Mouse (Mus musculus) intestine, embryonic 16.5 days (tissue): ENCODE measurements around the gene Bdp1. TPM values are rescaled to one million over a fixed set of nuclear protein-coding genes. Genes with fewer than 3 reads are reported as not detected.
"Not testable (repeated sequence)": the region's sequence is repeated elsewhere in the genome, so short reads cannot be mapped to it uniquely, and the experiment has no call there.

ENCODE experiments used
- ATAC-seq: fragments of 200-750 bp; cut with Nextera tagmentation; 2 replicates; pipeline ENCODE4 v1.8.0; 2017; ENCODE audit warnings: moderate TSS enrichment, moderate library complexity
- H3K27ac ChIP-seq: fragments of 300-500 bp; sonication (generic); 2 replicates; pipeline ENCODE4 v1.5.1; 2014; ENCODE audit warnings: mild to moderate bottlenecking, low read length
- H3K27me3 ChIP-seq: fragments of 300-500 bp; sonication (generic); replicated peaks from 2 replicates; pipeline ENCODE4 v1.6.1; 2014; ENCODE audit warnings: low read length, control low read depth, mixed read lengths; ENCODE audit not compliant: control insufficient read depth, insufficient read depth
- H3K36me3 ChIP-seq: fragments of 300-500 bp; sonication (generic); 2 replicates; pipeline ENCODE4 v1.6.1; 2014; ENCODE audit warnings: low read length, control low read depth; ENCODE audit not compliant: control insufficient read depth, insufficient read depth
- H3K4me1 ChIP-seq: fragments of 300-500 bp; sonication (generic); 2 replicates; pipeline ENCODE4 v1.6.1; 2014; ENCODE audit warnings: low read length, control low read depth, mixed read lengths; ENCODE audit not compliant: control insufficient read depth, insufficient read depth
- H3K4me2 ChIP-seq: fragments of 300-500 bp; sonication (generic); 2 replicates; pipeline ENCODE4 v1.6.1; 2014; ENCODE audit warnings: low read depth, low read length, control low read depth
- H3K4me3 ChIP-seq: fragments of 300-500 bp; sonication (generic); 2 replicates; pipeline ENCODE4 v1.5.1; 2014; ENCODE audit warnings: mild to moderate bottlenecking, low read length
- H3K9ac ChIP-seq: fragments of 300-500 bp; sonication (generic); 2 replicates; pipeline ENCODE4 v1.6.1; 2014; ENCODE audit warnings: low read depth, low read length
- H3K9me3 ChIP-seq: fragments of 300-500 bp; sonication (generic); 2 replicates; pipeline ENCODE4 v1.6.1; 2016; ENCODE audit warnings: low read length, control low read depth; ENCODE audit not compliant: control insufficient read depth
- WGBS: fragments of 180-500 bp; shearing (Covaris S2); extraction: QIAGEN DNeasy Blood & Tissue Kit; methylation state at CpG from one replicate; pipeline ENCODE4 v1.1.7; 2014; 5-methylcytosine and 5-hydroxymethylcytosine counted together
- polyA plus RNA-seq: library from polyadenylated mRNA; unstranded; fragments of >200 nt; fragmentation: Nextera tagmentation; extraction: Ambion mirVana; gene quantifications from 2 replicates; pipeline ENCODE4 v1.2.1, GENCODE M21; 2015

Gene Bdp1
- polyA plus RNA-seq, 1 experiment from 2014 or later = 18.4 TPM

DNA sequence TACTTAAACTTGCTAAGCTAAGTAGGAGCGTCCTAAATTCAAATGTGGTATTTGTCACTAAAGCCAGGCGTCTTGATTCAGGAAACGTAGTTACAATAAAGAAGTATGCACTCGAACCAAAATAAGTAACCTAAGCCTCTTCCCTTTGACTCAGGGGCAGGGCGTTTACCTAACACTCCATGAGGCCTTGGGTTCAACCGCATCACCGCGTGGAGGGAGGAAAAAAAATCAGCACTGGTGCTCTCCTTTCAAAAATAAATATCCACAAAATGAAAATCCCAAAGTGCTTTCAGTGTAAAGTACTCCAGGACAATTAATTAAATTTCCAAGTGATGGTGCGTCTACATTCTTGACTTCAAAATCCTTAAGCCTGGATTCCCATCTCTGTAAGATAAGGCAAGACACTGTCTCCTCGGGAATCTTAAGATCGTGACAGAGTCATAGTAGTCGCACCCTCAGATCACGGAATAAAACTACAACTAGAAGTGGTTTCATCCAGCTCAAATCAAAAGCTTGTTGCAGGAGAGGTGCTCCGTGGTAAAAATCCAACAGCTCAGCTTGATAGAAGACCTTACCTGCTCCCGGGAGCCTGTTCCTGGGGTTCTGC lies 715 bp downstream of the Bdp1 start:
- H3K4me2 ChIP-seq = peak overlapping the region; percentile 81

DNA sequence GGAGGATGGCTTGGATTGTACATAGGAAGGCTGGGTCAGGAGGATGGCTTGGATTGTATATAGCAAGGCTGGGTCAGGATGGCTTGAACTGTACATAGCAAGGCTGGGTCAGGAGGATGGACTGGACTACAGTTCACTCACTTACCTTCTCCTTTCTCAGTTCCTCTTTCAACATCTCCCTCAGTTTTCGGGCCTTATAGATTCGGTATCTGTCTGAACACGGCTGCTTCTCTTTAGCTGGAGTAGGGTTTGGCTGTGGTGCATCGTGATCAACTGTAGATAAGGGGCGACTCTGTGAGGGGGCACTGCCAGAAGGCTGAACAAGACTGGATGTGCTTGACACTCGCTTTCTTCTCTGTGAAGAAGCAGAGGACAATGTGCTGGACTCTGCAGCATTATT lies 5.1 kb downstream of the Bdp1 start:
- H3K4me1 ChIP-seq = peaks cover 10% of the 10 kb centered on the region
- no peaks in the 10 kb centered on the region for H3K9me3 ChIP-seq
- no peaks in the 10 kb centered on the region for H3K27me3 ChIP-seq
- WGBS = 91% methylated on average over 6 of the region's 6 CpGs
- ATAC-seq = no peak
- no peak overlapping the region for H3K4me2 ChIP-seq
- H3K27ac ChIP-seq = no peak overlapping the region
- H3K36me3 ChIP-seq = peaks cover 10% of the 10 kb centered on the region
- no peak overlapping the region for H3K4me3 ChIP-seq
- no peak overlapping the region for H3K9ac ChIP-seq

More for the DNA sequence above, 715 bp downstream of the Bdp1 start:
- Histone ChIP-seq H3K4me3 (peak overlapping the region; percentile 100), H3K9me3 (no peaks in the 10 kb centered on the region), H3K36me3 (no peaks in the 10 kb centered on the region; the same call in 1 of the 2 replicates), H3K27ac (peak overlapping the region; percentile 85), H3K4me1 (peaks cover 13% of the 10 kb centered on the region), H3K9ac (peak overlapping the region; percentile 94), H3K27me3 (no peaks in the 10 kb centered on the region)
- 0 out of 2 replicates have a peak, but pooled peaks have one; percentile 1 for ATAC-seq
- WGBS = 3% methylated on average over 15 of the region's 15 CpGs

- H3K4me2 ChIP-seq = no peak overlapping the region
- ATAC-seq = no peak
- H3K4me3 ChIP-seq = no peak overlapping the region
- H3K27me3 ChIP-seq = no peaks in the 10 kb centered on the region
- H3K9me3 ChIP-seq = no peaks in the 10 kb centered on the region
- no peaks in the 10 kb centered on the region for H3K4me1 ChIP-seq
- H3K27ac ChIP-seq = no peak overlapping the region
- 0 out of 2 replicates have a peak, but pooled peaks cover 6% of the 10 kb centered on the region for H3K36me3 ChIP-seq
- WGBS = 82% methylated on average over 8 of the region's 8 CpGs
- H3K9ac ChIP-seq = no peak overlapping the region
Observed at GRCm38 (mm10) chr13:100071473-100071872, 32.4 kb downstream of the Bdp1 start.

DNA sequence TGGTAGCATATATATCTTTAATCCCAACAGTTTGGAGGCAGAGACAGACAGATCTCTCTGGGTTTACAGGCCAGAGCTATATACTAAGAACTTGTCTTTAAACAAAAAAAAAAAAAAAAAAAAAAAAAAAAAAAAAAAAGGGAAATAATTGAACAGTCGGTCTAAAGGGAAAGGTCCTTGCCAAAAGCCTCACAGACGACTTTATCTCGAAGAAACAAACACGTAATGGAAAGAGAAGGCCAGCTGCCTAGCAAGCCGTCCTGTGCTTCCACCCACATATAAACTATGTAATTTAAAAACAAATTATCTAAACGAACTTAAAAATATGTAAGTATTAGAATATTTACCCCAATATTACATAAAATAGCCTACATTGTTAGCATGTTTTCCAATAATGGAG lies 36.0 kb downstream of the Bdp1 start:
- Histone ChIP-seq H3K9ac (no peak overlapping the region), H3K36me3 (0 out of 2 replicates have a peak, but pooled peaks cover 14% of the 10 kb centered on the region), H3K4me2 (no peak overlapping the region), H3K27ac (no peak overlapping the region), H3K4me1 (no peaks in the 10 kb centered on the region), H3K27me3 (no peaks in the 10 kb centered on the region), H3K9me3 (no peaks in the 10 kb centered on the region), H3K4me3 (no peak overlapping the region)
- WGBS = 87% methylated on average over 6 of the region's 6 CpGs
- ATAC-seq = no peak

- ATAC-seq = no peak
- no peaks in the 10 kb centered on the region for H3K27me3 ChIP-seq
- H3K4me2 ChIP-seq = no peak overlapping the region
- no peaks in the 10 kb centered on the region for H3K9me3 ChIP-seq
- H3K27ac ChIP-seq = no peak overlapping the region
- H3K9ac ChIP-seq = no peak overlapping the region
- H3K4me1 ChIP-seq = no peaks in the 10 kb centered on the region
- WGBS = 88% methylated on average over 3 of the region's 3 CpGs
- peaks cover 12% of the 10 kb centered on the region for H3K36me3 ChIP-seq
- no peak overlapping the region for H3K4me3 ChIP-seq
Observed at GRCm38 (mm10) chr13:100063936-100064335, 39.9 kb downstream of the Bdp1 start.

DNA sequence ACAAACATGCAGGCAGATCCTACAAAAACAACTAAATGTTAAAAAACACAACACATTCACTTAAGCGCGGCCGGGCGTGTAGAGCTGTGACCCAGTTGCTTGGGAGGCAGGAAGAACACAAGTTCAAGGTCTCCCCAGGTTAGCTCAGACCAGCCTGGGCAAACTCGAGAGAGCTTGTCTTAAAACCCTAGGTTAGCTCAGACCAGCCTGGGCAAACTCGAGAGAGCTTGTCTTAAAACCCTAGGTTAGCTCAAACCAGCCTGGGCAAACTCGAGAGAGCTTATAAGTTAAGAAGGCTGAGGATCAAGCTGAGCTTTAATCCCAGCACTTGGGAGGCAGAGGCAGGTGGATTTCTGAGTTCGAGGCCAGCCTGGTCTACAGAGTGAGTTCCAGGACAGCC lies 46.1 kb downstream of the Bdp1 start:
- H3K4me2 ChIP-seq, H3K9ac ChIP-seq, H3K4me3 ChIP-seq, H3K9me3 ChIP-seq, H3K4me1 ChIP-seq, H3K27me3 ChIP-seq, H3K27ac ChIP-seq, ATAC-seq: not testable (repeated sequence)
- 97% methylated on average over 8 of the region's 8 CpGs for WGBS
- peaks cover 11% of the 10 kb centered on the region for H3K36me3 ChIP-seq

DNA sequence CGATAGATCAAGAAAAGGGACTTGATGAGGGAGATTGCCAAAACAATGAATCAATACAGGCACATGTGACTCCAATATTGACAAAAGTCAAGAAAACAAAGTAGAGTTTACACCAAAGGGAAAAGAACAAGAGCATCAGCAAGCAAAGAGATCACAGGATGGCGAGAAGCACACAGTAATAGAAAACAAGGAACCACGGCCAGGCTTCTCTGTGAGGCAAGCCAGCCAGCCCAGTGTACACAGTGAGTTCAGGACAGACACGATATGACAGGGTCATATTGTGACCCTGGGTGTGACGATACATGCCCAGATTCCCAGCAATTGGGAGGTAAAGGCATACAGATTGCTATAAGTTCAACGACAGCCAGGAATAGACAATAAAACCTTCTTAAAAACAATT lies 77.9 kb downstream of the Bdp1 start:
- Histone ChIP-seq H3K27ac (no peak overlapping the region), H3K4me1 (no peaks in the 10 kb centered on the region), H3K4me2 (no peak overlapping the region), H3K36me3 (peaks cover 9% of the 10 kb centered on the region), H3K9ac (no peak overlapping the region), H3K9me3 (no peaks in the 10 kb centered on the region), H3K27me3 (no peaks in the 10 kb centered on the region), H3K4me3 (no peak overlapping the region)
- no peak for ATAC-seq
- WGBS = 83% methylated on average over 6 of the region's 6 CpGs

GRCm38 (mm10) chr13:100016891-100017290 lies 87.0 kb downstream of the Bdp1 start:
- peaks cover 12% of the 10 kb centered on the region; the same call in 1 of the 2 replicates for H3K4me1 ChIP-seq
- 90% methylated on average over 9 of the region's 9 CpGs for WGBS
- no peak for ATAC-seq
- H3K27me3 ChIP-seq = no peaks in the 10 kb centered on the region
- no peak overlapping the region for H3K4me3 ChIP-seq
- no peaks in the 10 kb centered on the region for H3K9me3 ChIP-seq
- peaks cover 3% of the 10 kb centered on the region; the same call in 1 of the 2 replicates for H3K36me3 ChIP-seq
- H3K9ac ChIP-seq = no peak overlapping the region
- H3K27ac ChIP-seq = no peak overlapping the region
- H3K4me2 ChIP-seq = no peak overlapping the region

DNA sequence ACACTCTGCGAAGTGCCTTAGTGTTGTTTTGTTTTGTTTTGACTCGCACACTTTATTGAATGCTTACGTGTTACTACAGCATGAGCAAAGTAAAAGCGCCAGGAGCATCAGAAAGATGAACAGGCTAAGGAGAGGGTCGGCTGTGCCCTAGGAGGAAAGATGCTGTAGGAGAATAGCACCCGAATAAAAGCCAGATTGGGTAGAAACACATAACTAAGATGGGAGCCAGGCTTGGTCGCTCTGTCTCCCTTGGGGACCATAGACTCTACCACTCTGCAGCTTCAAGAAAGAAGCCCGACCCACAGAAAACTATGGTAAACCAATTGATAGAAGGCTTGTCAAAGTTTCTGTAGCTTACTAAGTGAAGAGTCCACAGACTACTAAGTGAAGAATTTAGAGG lies 87.9 kb downstream of the Bdp1 start:
- peak overlapping the region; percentile 61 for H3K27ac ChIP-seq
- peak; percentile 39 for ATAC-seq
- 5% methylated on average over 8 of the region's 8 CpGs for WGBS

More for the DNA sequence above, 87.9 kb downstream of the Bdp1 start:
- no peaks in the 10 kb centered on the region for H3K27me3 ChIP-seq
- H3K4me1 ChIP-seq = peaks cover 12% of the 10 kb centered on the region; the same call in 1 of the 2 replicates
- peaks cover 3% of the 10 kb centered on the region; the same call in 1 of the 2 replicates for H3K36me3 ChIP-seq
- peak overlapping the region; percentile 86 for H3K4me3 ChIP-seq
- H3K4me2 ChIP-seq = peak overlapping the region; percentile 88
- H3K9ac ChIP-seq = peak overlapping the region; percentile 75
- no peaks in the 10 kb centered on the region for H3K9me3 ChIP-seq
